Mouse (Mus musculus) adrenal gland, adult 2 months (tissue): ENCODE measurements at regions not wholly inside any gene's neighbourhood (a gene's known extent, or its start where the extent isn't known, plus 50 kb on each side); places are given as distances from the start of the nearest gene placed in this dataset.

Experiments used
- DNase-seq: peaks from one replicate; pipeline ENCODE4 v3.0.0; 2021

GRCm38 (mm10) chr17:50439365-50439764 lies 69.8 kb upstream of the Plcl2 start:
- DNase-seq: no peak

GRCm38 (mm10) chr17:50442062-50442461 lies 67.1 kb upstream of the Plcl2 start:
- no peak for DNase-seq

GRCm38 (mm10) chr17:50442905-50443304 lies 66.3 kb upstream of the Plcl2 start:
- DNase-seq: no peak

- no peak for DNase-seq
Measured at GRCm38 (mm10) chr17:50443376-50444022, 65.7 kb upstream of the Plcl2 start.

GRCm38 (mm10) chr17:50444023-50444389 lies 65.2 kb upstream of the Plcl2 start:
- DNase-seq: no peak

GRCm38 (mm10) chr17:50448693-50449092 lies 60.5 kb upstream of the Plcl2 start:
- DNase-seq: no peak

GRCm38 (mm10) chr17:50451606-50452005 lies 57.6 kb upstream of the Plcl2 start:
- no peak for DNase-seq

GRCm38 (mm10) chr17:50453524-50453923 lies 55.7 kb upstream of the Plcl2 start:
- no peak for DNase-seq

GRCm38 (mm10) chr17:50453956-50454355 lies 55.2 kb upstream of the Plcl2 start:
- DNase-seq: no peak

GRCm38 (mm10) chr17:50454917-50455316 lies 54.3 kb upstream of the Plcl2 start:
- no peak for DNase-seq

- DNase-seq: no peak
Measured at GRCm38 (mm10) chr17:50455719-50456118, 53.5 kb upstream of the Plcl2 start.

GRCm38 (mm10) chr17:50457053-50457697 lies 52.0 kb upstream of the Plcl2 start:
- no peak for DNase-seq

GRCm38 (mm10) chr17:50458232-50458631 lies 51.0 kb upstream of the Plcl2 start:
- DNase-seq: no peak
